Mouse (Mus musculus): ENCODE measurements around the gene Tmem109. TPM values are rescaled to one million over a fixed set of nuclear protein-coding genes. Genes with fewer than 3 reads are reported as not detected.

The Tmem109 gene
- polyA plus RNA-seq, 1 experiment: 63.5 TPM

DNA sequence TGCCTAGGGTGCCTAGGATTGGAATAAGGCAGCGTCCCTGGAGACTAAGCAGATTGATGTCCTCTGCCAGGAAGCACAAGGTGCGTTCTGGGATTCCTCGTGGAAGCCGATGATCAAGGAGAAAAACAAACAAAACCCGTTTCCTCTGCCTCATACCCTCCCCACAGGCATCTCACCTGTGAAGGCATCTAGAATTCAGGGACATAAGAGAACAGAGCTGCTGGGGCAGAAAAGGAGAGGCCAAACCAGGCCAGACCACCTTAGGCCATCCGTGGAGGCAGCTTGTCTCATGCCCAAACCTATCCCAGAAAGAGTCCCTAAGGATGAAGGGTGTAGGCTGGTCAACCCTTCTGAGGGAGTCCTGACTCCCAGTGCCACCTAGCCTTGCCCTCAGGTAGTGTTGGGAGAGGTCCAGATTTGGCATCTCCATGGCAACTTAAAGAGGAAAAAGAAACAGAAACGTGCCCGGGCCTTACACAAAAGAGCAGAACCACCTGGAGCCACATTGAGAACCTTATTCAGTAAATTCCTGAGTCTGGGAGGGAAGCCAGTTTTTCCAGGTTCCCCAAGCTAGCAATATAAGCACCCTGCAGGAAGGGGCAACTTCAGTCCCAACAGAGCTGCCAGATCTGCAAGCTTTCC lies 11.8 kb downstream of the Tmem109 start, which contains the start of gene Tmem132a:
TSS of gene Tmem132a (minus strand) at position 55 of the 642 bp plus-strand sequence.
- H3K27ac ChIP-seq (ENCODE audit: insufficient read depth, low read length): peak within 1 kb of the TSS; percentile 58
- peak within 1 kb of the TSS; percentile 91 for H3K4me3 ChIP-seq (ENCODE audit: insufficient read depth, low read length)
- H3K4me1 ChIP-seq (ENCODE audit: control insufficient read depth, insufficient read depth, low read length): peaks cover 1% of the 10 kb centered on the region; the same call in 1 of the 2 replicates
- TF ChIP-seq CTCF (IDR thresholded peaks at IDR 0.05; ENCODE audit: extremely low read depth, insufficient read depth, low read length): no peak
- no peak for TF ChIP-seq POLR2A (IDR thresholded peaks at IDR 0.05; ENCODE audit: extremely low read depth, insufficient read depth, low read length)

DNA sequence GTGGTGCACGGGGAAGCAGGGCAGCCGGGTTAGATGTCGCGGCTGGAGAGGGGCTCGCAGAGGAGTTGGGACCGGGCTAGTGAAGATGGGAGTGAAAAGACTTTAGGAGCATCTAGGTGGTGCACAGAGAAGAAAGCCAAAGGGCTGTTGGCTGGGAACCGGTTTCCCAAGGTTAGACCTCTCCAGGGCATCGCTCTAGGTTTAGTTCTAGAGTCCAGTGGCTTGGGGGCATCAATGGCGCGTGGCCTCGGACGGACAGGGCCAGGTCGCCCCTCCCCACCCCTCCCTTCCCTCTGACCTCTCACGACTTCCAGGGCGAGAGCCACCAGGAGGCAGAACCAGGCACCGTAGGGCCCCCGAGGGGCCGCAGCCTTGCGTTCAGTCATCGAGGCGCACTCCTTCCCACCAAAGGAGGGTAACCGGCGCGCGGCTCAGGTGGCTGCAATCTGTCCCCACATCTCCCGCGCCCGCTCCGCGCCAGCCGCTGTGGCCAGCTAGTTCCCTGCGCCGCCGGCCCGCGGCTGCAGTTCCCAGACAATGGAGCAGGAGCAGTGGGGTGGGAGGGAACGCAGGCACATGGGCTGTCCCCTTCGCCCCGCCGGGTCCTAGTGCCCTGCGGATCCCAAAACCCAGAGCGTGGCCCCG lies 12.4 kb downstream of the Tmem109 start:
- TF ChIP-seq POLR2A (IDR thresholded peaks at IDR 0.05; ENCODE audit: extremely low read depth, insufficient read depth, low read length): peak; percentile 89
- no peak for TF ChIP-seq CTCF (IDR thresholded peaks at IDR 0.05; ENCODE audit: extremely low read depth, insufficient read depth, low read length)
- peaks cover 1% of the 10 kb centered on the region; the same call in 1 of the 2 replicates for H3K4me1 ChIP-seq (ENCODE audit: control insufficient read depth, insufficient read depth, low read length)
- peak overlapping the region; percentile 58 for H3K27ac ChIP-seq (ENCODE audit: insufficient read depth, low read length)
- peak overlapping the region; percentile 91 for H3K4me3 ChIP-seq (ENCODE audit: insufficient read depth, low read length)

DNA sequence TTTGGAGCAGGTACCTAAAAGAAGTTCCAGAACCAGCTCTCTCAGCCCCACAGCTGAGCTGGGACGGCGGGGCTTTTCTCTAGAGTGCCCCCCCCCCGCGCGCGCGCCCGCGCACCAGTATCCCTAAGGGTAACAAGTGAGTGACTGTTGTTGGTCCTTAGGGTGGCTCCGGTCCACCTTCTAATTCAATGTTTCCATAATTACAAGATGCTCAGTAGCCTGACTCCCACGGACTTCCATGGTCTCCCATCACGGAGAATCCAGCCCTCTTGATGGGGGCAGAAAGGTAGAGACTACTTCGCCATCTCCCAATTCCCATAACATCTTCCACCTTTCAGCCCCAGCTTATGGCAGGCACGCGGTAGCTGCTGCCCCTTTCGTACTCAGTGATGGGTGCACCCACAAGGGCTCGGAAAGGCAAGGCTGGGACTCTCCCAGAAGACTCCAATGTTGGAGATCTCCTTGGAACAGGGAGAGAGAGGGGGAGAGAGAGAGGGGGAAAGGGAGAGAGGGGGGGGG lies 13.1 kb downstream of the Tmem109 start:
- Histone ChIP-seq H3K27ac (ENCODE audit: insufficient read depth, low read length) (peak overlapping the region; percentile 19; the same call in 1 of the 2 replicates), H3K4me3 (ENCODE audit: insufficient read depth, low read length) (peak overlapping the region; percentile 91), H3K4me1 (ENCODE audit: control insufficient read depth, insufficient read depth, low read length) (peaks cover 1% of the 10 kb centered on the region; the same call in 1 of the 2 replicates)
- TF ChIP-seq POLR2A (IDR thresholded peaks at IDR 0.05; ENCODE audit: extremely low read depth, insufficient read depth, low read length) (no peak), CTCF (IDR thresholded peaks at IDR 0.05; ENCODE audit: extremely low read depth, insufficient read depth, low read length) (no peak)

DNA sequence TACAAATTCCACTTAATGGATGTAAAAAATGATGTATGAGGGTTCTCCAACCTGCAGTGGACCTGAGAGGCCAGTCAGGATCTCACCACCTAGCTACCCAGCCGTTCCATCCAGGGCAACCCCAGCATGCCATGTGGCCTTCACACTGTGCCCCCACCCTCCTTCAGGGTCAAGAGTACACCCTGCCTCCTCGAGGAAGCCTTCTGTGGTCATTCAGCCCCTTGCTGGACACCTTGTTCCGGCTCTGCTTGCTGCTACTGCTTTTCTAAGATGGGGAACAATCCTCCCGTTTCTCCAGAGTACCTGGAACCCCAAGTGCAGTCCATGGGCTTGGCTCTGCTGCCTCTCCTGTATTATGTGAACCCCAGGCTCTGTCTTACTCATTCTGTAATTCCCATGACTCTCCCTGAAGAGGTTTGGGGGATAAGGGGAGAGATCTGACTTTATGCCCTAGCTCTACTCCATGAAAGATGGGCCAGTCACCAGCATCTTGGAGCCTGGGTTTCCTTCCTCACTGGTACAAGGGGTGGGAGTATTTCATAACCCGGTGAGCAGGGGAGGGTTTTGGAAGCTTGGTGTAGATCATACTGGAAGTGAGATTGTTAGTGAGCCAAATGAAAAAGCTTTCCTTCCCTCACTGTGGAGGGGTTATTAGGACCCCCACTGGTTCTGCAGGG lies 13.7 kb downstream of the Tmem109 start:
- Histone ChIP-seq H3K4me1 (ENCODE audit: control insufficient read depth, insufficient read depth, low read length) (peaks cover 1% of the 10 kb centered on the region; the same call in 1 of the 2 replicates), H3K27ac (ENCODE audit: insufficient read depth, low read length) (peak overlapping the region; percentile 70; the same call in 1 of the 2 replicates), H3K4me3 (ENCODE audit: insufficient read depth, low read length) (peak overlapping the region; percentile 91)
- TF ChIP-seq CTCF (IDR thresholded peaks at IDR 0.05; ENCODE audit: extremely low read depth, insufficient read depth, low read length) (no peak), POLR2A (IDR thresholded peaks at IDR 0.05; ENCODE audit: extremely low read depth, insufficient read depth, low read length) (no peak)

DNA sequence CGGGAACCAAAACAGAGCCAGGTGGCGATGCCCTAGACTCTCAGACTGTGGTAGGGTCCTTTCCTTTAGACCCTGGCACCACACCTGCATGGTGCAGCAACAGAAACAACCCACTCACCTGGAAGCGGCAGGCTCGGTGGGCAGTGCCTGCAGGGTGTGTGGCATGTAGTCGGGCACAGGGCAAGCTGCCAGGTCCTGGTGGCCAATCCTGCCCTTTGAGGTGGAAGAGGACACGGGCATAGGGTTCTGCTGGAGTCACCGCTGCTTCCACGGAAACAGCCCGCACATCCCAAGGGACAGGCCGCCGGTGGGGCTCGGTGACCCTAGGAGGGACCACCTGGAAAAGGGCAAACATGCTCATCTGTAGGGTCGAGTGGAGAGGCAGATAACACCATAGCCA lies 15.4 kb downstream of the Tmem109 start:
- Histone ChIP-seq H3K4me1 (ENCODE audit: control insufficient read depth, insufficient read depth, low read length) (peaks cover 1% of the 10 kb centered on the region; the same call in 1 of the 2 replicates), H3K4me3 (ENCODE audit: insufficient read depth, low read length) (no peak overlapping the region), H3K27ac (ENCODE audit: insufficient read depth, low read length) (no peak overlapping the region)
- TF ChIP-seq CTCF (IDR thresholded peaks at IDR 0.05; ENCODE audit: extremely low read depth, insufficient read depth, low read length) (no peak), POLR2A (IDR thresholded peaks at IDR 0.05; ENCODE audit: extremely low read depth, insufficient read depth, low read length) (no peak)

DNA sequence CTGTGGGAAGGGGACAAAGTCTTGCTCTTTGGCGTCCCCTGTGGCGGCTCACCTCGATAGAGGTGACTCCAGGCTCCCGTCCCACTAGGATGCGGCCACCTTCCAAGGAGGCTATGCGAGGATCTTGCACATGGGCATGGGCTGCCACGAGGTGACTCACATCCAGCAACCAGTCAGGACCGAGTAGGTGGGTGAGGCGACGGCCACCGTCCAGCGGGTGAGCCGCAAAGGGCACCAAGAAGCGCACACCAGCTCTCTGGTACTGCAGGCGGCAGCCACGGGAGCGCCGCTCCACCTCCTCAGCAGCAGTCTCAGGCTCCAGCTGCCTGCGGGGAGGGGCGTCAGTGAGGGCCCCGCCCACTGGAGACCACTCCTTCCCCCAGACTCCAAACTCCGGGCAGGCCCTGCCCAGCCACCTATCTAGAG lies 21.7 kb downstream of the Tmem109 start:
- TF ChIP-seq POLR2A (IDR thresholded peaks at IDR 0.05; ENCODE audit: extremely low read depth, insufficient read depth, low read length) (no peak), CTCF (IDR thresholded peaks at IDR 0.05; ENCODE audit: extremely low read depth, insufficient read depth, low read length) (no peak)
- Histone ChIP-seq H3K4me1 (ENCODE audit: control insufficient read depth, insufficient read depth, low read length) (no peaks in the 10 kb centered on the region), H3K4me3 (ENCODE audit: insufficient read depth, low read length) (no peak overlapping the region), H3K27ac (ENCODE audit: insufficient read depth, low read length) (no peak overlapping the region)

DNA sequence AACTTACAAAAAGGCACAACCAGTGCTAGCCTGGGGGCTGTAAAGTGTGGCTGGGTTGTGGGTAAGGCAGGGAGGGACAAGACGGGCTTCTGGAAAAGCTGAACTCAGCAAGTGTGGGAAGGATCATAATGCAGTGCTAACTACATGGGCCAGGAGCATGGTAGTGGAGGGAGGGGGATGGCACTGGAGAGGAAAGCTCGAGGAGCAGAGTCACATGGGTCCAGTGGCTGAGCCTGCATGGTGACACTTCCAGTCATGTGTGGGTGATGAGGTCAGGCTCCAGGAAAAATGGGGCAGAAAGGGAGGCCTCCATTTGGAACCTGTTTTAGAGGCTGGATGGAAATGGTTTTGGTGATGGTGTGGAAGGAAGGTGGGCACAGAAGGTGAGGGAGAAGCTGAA lies 25.3 kb downstream of the Tmem109 start:
- Histone ChIP-seq H3K27ac (ENCODE audit: insufficient read depth, low read length) (no peak overlapping the region), H3K4me1 (ENCODE audit: control insufficient read depth, insufficient read depth, low read length) (no peaks in the 10 kb centered on the region), H3K4me3 (ENCODE audit: insufficient read depth, low read length) (no peak overlapping the region)
- TF ChIP-seq POLR2A (IDR thresholded peaks at IDR 0.05; ENCODE audit: extremely low read depth, insufficient read depth, low read length) (no peak), CTCF (IDR thresholded peaks at IDR 0.05; ENCODE audit: extremely low read depth, insufficient read depth, low read length) (no peak)

DNA sequence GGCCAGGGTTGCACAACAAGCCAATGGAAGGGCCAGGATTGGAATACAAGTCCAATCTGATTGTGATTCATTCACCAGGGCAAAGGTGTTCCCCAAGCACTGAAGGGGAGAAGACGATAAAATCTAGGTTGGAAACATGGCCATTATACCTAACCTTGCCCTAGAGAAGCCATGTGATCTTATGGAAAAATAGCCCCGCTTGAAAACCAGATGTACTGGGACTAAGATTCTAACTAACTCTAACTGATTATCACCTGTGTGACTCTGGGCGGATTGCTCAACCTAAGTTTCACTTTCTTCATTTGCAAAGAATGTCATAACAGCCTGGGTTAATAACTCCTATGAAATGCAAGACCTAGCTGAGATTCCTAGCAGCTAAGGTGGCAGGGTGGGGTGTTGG lies 26.4 kb downstream of the Tmem109 start:
- Histone ChIP-seq H3K4me3 (ENCODE audit: insufficient read depth, low read length) (no peak overlapping the region), H3K27ac (ENCODE audit: insufficient read depth, low read length) (no peak overlapping the region), H3K4me1 (ENCODE audit: control insufficient read depth, insufficient read depth, low read length) (no peaks in the 10 kb centered on the region)
- TF ChIP-seq CTCF (IDR thresholded peaks at IDR 0.05; ENCODE audit: extremely low read depth, insufficient read depth, low read length) (no peak), POLR2A (IDR thresholded peaks at IDR 0.05; ENCODE audit: extremely low read depth, insufficient read depth, low read length) (no peak)

DNA sequence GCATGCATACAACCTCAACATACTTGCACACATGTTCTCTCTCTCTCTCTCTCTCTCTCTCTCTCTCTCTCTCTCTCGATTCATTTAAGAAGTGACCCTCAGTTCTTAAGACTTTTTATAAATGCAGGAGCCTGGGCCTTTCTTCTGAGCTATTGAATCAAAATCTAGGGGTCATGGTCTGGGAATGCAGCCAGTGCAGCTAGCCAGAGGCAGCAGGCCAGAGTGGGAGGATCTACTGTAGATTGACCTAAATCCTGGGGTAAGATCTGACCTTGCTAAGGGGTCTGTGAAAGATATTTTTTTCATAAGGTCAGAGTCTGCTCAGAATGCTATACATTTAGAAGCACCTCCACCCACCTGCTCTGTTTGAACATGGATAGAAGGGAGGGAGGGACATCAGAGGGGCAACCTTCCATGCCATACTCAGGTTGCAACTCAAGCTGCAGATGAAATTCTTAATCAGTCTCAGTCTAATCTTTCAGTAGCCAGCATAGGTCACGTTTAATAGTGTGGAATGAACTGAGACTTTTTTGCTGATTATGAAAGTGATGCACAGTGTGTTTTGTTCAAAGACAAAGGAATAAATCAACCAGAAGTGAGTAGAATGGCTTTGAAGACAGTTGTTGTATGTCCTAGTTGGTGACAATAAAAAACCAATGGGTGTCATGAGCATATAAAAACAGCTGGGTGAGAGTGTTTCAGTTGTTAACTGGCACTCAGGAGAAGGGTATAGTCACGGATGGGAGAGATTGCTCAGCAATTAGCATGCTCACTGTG lies 34.3 kb downstream of the Tmem109 start:
- no peak for TF ChIP-seq POLR2A (IDR thresholded peaks at IDR 0.05; ENCODE audit: extremely low read depth, insufficient read depth, low read length)
- no peak for TF ChIP-seq CTCF (IDR thresholded peaks at IDR 0.05; ENCODE audit: extremely low read depth, insufficient read depth, low read length)
- no peaks in the 10 kb centered on the region for H3K4me1 ChIP-seq (ENCODE audit: control insufficient read depth, insufficient read depth, low read length)
- H3K27ac ChIP-seq (ENCODE audit: insufficient read depth, low read length): no peak overlapping the region
- H3K4me3 ChIP-seq (ENCODE audit: insufficient read depth, low read length): no peak overlapping the region
